Mouse (Mus musculus) ES-E14 (cell line): Measurements from ENCODE around the gene Abhd12. TPM values are rescaled to one million over a fixed set of nuclear protein-coding genes. Genes with fewer than 3 reads are reported as not detected.

Experiments used
- DNase-seq: peaks from one replicate; pipeline ENCODE4 v3.0.0-alpha.2; 2013; ENCODE audit warnings: low read depth, low spot score
- H3K27ac ChIP-seq: 2 replicates; pipeline ENCODE4 v1.5.1; 2012; ENCODE audit warnings: low read depth, mild to moderate bottlenecking, low read length, moderate library complexity, mixed read lengths; ENCODE audit not compliant: poor library complexity, insufficient read depth, severe bottlenecking
- H3K36me3 ChIP-seq: 2 replicates; pipeline ENCODE4 v1.6.1; 2012; ENCODE audit warnings: mild to moderate bottlenecking, low read length, moderate library complexity, mixed read lengths; ENCODE audit not compliant: control insufficient read depth, poor library complexity, insufficient read depth, severe bottlenecking
- H3K4me1 ChIP-seq, 2 experiments: fragments of 150-350 bp in 1 of 2; sonication (generic) in 1 of 2; 2 replicates each; pipeline ENCODE4 v1.6.1; 2012; ENCODE audit warnings: low read length in 2 of 2, mild to moderate bottlenecking in 1 of 2, mixed read lengths in 1 of 2; ENCODE audit not compliant: control insufficient read depth in 2 of 2, insufficient read depth in 2 of 2, poor library complexity in 1 of 2
- H3K4me3 ChIP-seq, 2 experiments: fragments of 150-350 bp in 1 of 2; sonication (generic) in 1 of 2; 2 replicates each; pipeline ENCODE4 v1.5.1; 2012; ENCODE audit warnings: low read length in 2 of 2, low read depth in 1 of 2, mild to moderate bottlenecking in 1 of 2, mixed read lengths in 1 of 2; ENCODE audit not compliant: insufficient read depth in 1 of 2, poor library complexity in 1 of 2, severe bottlenecking in 1 of 2
- H3K9ac ChIP-seq: 2 replicates; pipeline ENCODE4 v1.6.1; 2012; ENCODE audit warnings: low read depth, mild to moderate bottlenecking, low read length, mixed read lengths; ENCODE audit not compliant: poor library complexity, insufficient read depth, severe bottlenecking
- H3K9me3 ChIP-seq: fragments of 150-350 bp; sonication (generic); 2 replicates; pipeline ENCODE4 v1.6.1; 2012; ENCODE audit warnings: low read depth, mild to moderate bottlenecking, low read length; ENCODE audit not compliant: control insufficient read depth, insufficient read depth
- CHD2 ChIP-seq: IDR thresholded peaks from 2 replicates; pipeline ENCODE4 v1.6.1; 2014; ENCODE audit warnings: mild to moderate bottlenecking, low read depth, low read length, inconsistent platforms
- HCFC1 ChIP-seq: IDR thresholded peaks from 2 replicates; pipeline ENCODE4 v1.6.1; 2012; ENCODE audit warnings: low read length, inconsistent platforms, borderline replicate concordance; ENCODE audit not compliant: insufficient read depth
- MAFK ChIP-seq: IDR thresholded peaks from 2 replicates; pipeline ENCODE4 v1.6.1; 2014; ENCODE audit warnings: mild to moderate bottlenecking, low read depth, low read length, inconsistent platforms; ENCODE audit not compliant: insufficient read depth
- ZC3H11A ChIP-seq: IDR thresholded peaks from 2 replicates; pipeline ENCODE4 v1.6.1; 2012; ENCODE audit warnings: low read depth, mild to moderate bottlenecking, inconsistent platforms, low read length, borderline replicate concordance
- ZNF384 ChIP-seq: IDR thresholded peaks from 2 replicates; pipeline ENCODE4 v1.6.1; 2012; ENCODE audit warnings: low read depth, low read length, inconsistent platforms
- in situ Hi-C, 2 experiments: fragments of 600-800 bp; cut with MboI; formaldehyde crosslinking; loops; one replicate each; pipeline ENCODE4 v1.15.1; 2025; ENCODE audit warnings: low sequenced_read_pairs in 2 of 2, inconsistent platforms in 1 of 2; ENCODE audit not compliant: unreplicated experiment in 2 of 2
- total RNA-seq: library from RNA; depleted of rRNA; stranded (reverse); fragments of 300-350 nt; gene quantifications from 2 replicates; pipeline ENCODE4 v1.2.3, GENCODE M21; 2012

Abhd12 gene
- total RNA-seq, 1 experiment, result 59.4 TPM

GRCm38 (mm10) chr2:150900341-150900740 lies 4.2 kb downstream of the Abhd12 start:
- in situ Hi-C loops, result no loop called here
- no peak overlapping the region for H3K4me3 ChIP-seq
- no peak overlapping the region for H3K9ac ChIP-seq

GRCm38 (mm10) chr2:150895691-150896252 lies 8.8 kb downstream of the Abhd12 start:
- no peak for TF ChIP-seq ZNF384
- no peak for TF ChIP-seq MAFK
- no peak for TF ChIP-seq HCFC1
- TF ChIP-seq CHD2, result no peak
- no peak for TF ChIP-seq ZC3H11A
- Histone ChIP-seq H3K9ac (no peak overlapping the region), H3K4me1 (no peaks in the 10 kb centered on the region; a peak in 1 of 4 replicates), H3K9me3 (no peaks in the 10 kb centered on the region), H3K36me3 (peaks cover 3% of the 10 kb centered on the region; the same call in 1 of the 2 replicates), H3K4me3 (no peak overlapping the region), H3K27ac (no peak overlapping the region)
- in situ Hi-C loops, result no loop called here
- DNase-seq, result no peak

More at GRCm38 (mm10) chr2:150900341-150900740, 4.2 kb downstream of the Abhd12 start:
- no peak overlapping the region for H3K27ac ChIP-seq
- TF ChIP-seq HCFC1 (no peak), ZNF384 (no peak), CHD2 (no peak), MAFK (no peak), ZC3H11A (no peak)
- no peaks in the 10 kb centered on the region; a peak in 2 of 4 replicates for H3K4me1 ChIP-seq
- DNase-seq, result no peak
- peaks cover 3% of the 10 kb centered on the region; the same call in 1 of the 2 replicates for H3K36me3 ChIP-seq
- no peaks in the 10 kb centered on the region for H3K9me3 ChIP-seq

GRCm38 (mm10) chr2:150894617-150895267 lies 9.8 kb downstream of the Abhd12 start:
- in situ Hi-C loops, result no loop called here
- Histone ChIP-seq H3K27ac (no peak overlapping the region), H3K36me3 (no peaks in the 10 kb centered on the region), H3K4me1 (no peaks in the 10 kb centered on the region; a peak in 1 of 4 replicates), H3K9me3 (no peaks in the 10 kb centered on the region), H3K4me3 (no peak overlapping the region), H3K9ac (no peak overlapping the region)
- TF ChIP-seq ZNF384 (no peak), MAFK (no peak), CHD2 (no peak), HCFC1 (no peak), ZC3H11A (no peak)
- DNase-seq, result no peak

GRCm38 (mm10) chr2:150887370-150887769 lies 17.2 kb downstream of the Abhd12 start:
- H3K4me3 ChIP-seq, result no peak overlapping the region
- TF ChIP-seq CHD2, result no peak
- no peak for TF ChIP-seq HCFC1
- no peak for TF ChIP-seq ZNF384
- no peak for TF ChIP-seq MAFK
- no peak for TF ChIP-seq ZC3H11A
- no peaks in the 10 kb centered on the region; the same call in 1 of the 2 replicates for H3K36me3 ChIP-seq
- no peaks in the 10 kb centered on the region for H3K4me1 ChIP-seq
- H3K9ac ChIP-seq, result no peak overlapping the region
- no peak overlapping the region for H3K27ac ChIP-seq
- in situ Hi-C loops, result no loop called here
- DNase-seq, result no peak
- H3K9me3 ChIP-seq, result no peaks in the 10 kb centered on the region
